Mouse (Mus musculus) adrenal gland, adult 18-20 months (tissue): ENCODE measurements around the gene Rbbp8nl. TPM values are rescaled to one million over a fixed set of nuclear protein-coding genes. Genes with fewer than 3 reads are reported as not detected.
A peak's percentile ranks its signal among the peaks of the same experiment; 100 is the strongest.
"Not testable (repeated sequence)": the region's sequence is repeated elsewhere in the genome, so short reads cannot be mapped to it uniquely, and the experiment has no call there.

Experiments
- DNase-seq, 2 experiments: peaks; one replicate each; pipeline ENCODE4 v3.0.0; 2021 to 2022; ENCODE audit warnings: low spot score in 2 of 2
- total RNA-seq, 2 experiments: library from RNA; stranded (reverse); gene quantifications; 1 replicate in 1 of 2; 2 replicates in 1 of 2; pipeline ENCODE4 v1.2.3; 2021

Gene Rbbp8nl
- total RNA-seq, 2 experiments from 2014 or later = not detected

DNA sequence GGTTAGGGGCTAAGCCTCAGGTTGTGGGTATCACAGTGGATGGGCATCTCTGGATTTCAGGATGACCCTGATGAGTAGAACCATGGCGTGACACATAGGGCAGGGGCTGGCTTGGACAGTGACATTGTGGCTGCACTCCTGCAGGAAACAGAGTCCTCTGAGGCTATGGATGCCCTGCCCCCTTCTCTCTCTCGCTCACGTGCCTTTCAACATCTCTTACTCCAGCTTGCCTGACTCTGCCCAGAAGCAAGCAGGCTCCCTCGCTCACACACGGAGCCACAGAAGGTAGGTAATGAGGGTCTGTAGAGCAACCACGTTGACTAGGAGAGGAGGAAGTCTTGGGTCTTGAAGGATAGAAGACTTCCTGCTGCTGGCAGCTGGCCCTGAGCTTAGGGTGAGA is 824 bp upstream of the Rbbp8nl start:
- DNase-seq = no peak

DNA sequence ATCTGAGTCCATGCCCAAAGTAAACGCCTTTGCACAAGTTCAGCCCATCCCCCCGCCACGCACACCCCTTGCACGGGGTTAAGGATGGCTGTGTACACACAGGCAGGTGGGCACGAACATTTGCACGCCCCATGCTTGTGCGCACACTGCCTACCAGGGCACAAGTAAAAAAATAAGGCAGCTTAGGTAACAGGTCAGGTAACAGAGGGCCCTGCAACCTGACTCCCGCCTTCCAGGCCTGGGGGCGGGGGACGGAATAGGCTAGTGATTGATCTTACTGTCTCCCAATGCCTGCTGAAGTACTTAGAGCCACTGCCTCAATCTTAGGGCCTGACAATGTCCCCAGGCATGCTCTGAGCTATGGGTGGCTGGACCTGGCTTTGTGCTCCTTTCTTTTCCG is 713 bp downstream of the Rbbp8nl start:
- no peak for DNase-seq

DNA sequence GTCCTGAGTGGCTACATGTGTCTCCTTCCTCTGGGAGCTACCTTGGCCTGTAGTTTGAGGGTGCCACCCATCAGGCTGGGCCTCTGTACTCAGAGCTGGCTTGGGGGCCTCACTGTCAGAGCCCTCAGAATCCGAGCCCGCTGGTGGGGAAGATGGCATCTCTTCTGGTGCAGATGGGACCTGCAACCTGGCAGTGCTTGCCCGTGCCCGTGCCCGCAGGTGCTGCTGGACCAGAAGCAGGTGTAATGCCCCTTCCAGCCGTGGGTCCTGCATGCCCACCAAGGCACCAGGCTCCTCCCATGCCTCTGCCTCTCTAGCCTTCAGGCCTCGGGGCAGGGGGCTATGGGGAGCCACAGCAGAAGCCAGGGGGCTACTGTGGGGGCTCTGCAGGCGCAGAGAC is 10.4 kb downstream of the Rbbp8nl start:
- no peak for DNase-seq

DNA sequence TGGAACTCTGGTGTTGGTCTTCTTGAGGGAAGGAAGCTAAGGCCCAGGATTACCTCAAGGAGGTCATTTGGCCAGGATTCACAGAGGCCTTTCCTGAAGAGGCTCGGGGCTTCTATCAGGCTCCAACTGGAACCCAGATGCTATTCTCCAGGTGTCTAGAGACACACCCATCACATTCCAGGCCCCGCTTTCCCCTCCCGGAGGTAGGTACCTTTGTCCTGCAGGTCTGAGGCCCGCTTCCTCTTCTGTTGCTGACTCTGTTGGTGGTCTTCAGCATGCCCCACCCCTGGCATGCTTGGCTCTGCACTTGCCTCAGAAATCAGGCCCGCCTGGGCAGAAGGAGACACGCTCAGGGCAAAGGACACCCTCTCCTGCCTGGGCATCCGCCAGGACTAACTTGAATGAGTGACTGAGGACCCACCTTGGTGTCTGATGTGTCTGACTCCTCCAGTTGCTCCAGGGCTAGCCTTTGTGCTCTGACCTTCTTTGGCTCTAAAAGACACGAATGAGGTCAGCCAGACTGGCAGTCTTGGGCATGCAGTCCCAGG is 11.8 kb downstream of the Rbbp8nl start:
- no peak for DNase-seq

DNA sequence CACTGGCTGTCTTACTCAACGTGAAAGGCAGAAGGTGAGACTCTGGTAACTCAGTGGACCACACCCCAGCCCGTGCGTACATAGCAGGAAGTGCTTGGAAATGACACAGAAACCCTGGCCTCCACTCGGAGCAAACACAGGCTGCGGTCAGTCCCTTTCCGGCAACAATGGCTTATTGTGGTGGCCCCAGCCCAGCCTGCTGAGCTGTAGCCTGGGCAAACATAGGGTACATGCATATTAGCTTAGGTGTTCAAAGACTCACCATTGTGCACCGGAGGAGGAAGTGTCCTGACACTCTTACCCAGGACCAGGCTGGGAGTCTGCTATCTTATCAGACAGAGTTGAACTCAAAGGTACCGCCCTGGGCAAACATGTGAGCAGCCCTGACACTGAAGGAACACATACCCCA is 12.8 kb downstream of the Rbbp8nl start:
- no peak for DNase-seq

DNA sequence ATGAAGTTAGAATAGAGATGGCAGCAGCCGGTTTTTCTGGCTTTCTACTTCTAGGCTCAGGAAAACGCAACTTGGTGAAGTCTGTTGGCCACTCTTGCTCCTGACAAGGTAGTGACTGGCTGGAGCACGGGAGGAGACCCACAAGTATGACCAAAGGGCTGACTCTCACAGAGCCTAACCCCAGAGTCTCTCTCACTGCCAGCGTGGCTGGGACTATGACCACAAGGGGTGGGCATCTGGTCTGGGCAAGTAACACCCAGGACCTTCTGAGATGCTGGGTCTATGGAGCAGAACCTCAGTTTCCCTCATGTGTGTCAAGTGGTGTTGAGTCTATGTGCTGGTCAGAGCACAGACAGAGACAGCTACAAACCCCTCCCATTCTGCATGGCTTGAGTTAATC is 13.3 kb downstream of the Rbbp8nl start:
- no peak for DNase-seq

DNA sequence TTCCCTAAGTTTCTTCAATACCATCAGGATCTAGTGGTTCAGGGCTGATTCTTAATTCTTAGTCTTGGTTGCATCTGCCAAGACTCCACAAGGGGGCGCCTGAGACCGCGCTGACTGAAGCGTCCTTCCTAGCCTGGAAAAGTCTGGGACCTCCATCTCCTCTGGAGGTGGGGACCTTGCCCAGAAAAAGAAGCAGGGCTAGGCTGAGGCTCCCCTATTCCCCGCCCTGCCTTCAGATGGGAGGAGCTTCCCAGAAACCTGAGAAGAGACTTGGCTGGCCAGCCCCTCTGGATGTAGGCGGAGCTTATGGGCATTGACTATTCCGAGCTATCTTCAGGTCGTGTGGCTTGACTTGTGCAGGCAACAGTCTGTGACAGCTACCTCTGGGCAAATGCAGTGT is 13.8 kb downstream of the Rbbp8nl start:
- DNase-seq = peak; percentile 77 to 79

DNA sequence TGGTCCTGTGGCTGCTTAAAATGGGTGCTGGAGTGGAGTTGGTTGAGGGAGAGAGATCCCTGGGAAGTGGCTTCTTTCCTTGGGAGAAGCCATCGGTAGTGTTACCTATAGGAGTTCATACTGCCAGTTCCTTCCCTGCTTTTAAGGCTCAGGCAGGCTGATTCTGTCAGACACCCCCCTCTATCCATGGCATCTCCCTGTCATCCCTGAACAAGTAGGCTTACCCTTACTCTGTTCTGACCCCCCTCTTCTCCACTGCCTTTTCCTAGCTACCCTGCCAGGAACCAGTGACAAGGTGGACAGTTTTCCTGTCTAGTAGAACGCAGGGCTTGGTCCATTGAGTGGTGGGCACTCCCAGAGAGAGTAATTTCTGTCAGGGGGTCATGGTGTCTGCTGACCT is 15.2 kb downstream of the Rbbp8nl start:
- no peak for DNase-seq

DNA sequence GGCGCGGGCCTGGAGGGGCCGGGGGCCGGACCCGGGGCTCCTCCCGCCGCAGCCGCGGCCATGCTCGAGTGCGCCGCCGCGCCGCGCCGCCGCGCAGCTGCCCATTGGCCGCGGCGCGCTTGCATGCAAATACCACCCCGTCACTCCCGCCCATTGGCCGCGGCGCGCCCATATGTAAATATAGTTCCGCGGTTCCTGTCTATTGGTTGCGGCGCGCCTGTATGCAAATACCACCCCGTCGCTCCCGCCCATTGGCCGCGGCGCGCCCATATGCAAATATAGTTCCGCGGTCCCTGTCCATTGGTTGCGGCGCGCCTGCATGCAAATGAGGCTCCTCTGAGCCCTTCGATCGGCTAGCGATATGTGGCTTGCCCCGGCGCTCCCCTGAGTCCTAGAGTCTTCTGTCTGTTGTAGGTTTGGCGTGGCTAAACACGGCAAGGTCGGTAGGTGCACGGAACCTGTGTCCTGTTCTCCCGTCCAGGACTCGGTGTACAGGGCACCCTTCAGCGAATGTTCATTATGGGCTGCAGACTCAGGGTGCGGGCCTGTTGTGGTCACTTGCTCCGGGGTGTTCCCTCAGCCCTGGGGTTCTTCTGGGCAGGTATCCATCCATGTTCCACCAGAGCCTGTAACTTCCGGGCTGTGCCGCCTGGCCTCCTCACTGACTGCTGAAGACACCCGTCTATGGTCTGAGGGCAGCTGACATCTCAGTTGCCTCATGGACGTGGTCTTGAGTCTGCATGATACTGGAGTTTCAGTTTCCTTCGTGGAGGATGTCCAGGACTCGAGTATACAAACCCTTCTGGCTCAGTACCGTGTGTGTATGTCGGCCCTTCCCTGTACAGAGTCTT is 16.1 kb downstream of the Rbbp8nl start, which contains the start of gene Cables2:
Cables2 (minus strand) TSS at position 103 of the 851 bp plus-strand sequence.
- peak; percentile 85 to 88 for DNase-seq

DNA sequence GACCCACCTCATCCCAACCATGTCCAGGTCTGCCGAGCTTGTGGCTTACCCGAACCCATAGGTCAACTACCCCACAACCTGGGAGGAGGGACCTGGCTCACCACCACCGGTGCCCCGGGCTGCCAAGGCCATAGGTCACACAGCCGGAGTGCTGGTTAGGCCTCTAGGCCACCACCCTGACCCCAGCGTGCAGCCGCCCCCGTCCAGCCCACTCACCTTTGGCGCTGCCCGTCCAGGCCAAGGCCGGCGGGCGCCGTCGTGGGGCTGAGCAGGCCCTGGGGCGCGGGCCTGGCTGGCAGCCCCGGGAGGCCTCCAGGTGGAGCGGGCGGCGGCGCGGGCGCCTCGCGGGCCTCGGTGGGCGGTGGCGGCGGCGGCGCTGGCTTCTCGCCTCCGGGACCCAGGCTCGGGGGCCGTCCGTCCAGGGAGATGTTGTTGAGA is 16.8 kb downstream of the Rbbp8nl start:
- no peak for DNase-seq

DNA sequence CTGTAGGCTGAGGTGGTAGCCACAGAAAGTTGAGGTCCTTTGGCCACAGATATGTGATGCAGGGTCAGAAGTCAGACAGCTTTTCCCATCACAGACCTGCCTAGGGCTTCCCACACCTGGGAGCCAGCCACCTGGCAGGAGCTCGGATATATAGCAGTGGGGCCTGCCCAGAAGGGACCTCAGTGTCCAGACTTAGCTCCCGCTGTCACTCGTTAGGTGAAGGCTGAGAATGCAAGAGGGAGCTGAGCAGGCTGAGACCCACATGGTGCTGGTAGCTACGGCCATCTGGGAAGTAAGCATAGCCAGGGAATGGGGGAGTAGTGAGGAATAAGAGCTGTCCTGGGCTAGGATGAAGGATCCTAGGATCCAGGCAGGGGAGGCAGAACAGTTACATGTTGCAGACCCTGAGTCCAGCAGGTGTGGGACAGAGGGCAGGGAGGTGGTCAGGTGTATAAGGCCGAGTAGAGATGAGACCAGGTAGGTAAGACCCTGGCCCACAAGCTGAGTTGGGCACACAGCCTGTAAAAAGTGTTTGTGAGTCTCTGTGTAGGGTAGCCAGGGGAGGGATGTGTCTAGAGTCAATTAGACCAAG is 17.8 kb downstream of the Rbbp8nl start:
- DNase-seq = no peak

DNA sequence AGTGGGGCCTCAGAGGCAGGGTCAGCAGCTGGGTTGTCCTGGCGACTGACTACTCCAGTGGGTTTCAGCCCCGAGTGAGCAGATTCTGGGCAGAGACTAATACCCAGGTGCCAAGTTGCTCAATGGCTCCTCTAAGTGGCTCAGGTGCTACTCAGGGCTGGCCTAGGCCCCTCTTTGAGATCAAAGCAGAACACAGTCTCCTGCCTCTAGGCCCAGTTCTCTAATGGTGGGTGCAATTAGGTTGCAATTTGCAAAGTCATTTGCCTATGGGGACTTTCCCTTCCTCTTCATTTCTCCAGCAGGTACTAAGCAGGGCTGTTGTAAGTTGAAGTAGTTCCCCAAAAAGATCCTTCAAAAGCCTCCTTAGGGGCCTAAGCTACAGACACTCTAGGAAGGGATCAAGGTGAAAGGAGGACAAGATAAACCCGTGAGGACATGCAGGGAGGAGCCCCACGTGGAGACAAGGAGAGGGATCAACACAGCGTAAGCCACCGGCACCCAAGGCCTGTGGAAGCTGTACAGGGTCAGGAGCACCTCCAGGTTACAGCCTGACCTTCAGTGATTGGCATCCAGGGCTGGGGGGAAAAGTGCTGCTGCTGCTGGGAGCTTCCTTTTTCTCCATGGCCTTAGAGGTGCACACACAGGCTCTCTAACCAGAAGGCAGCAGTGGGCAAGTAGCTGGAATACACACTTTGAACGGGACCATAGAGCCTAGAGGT is 19.0 kb downstream of the Rbbp8nl start:
- DNase-seq = no peak

DNA sequence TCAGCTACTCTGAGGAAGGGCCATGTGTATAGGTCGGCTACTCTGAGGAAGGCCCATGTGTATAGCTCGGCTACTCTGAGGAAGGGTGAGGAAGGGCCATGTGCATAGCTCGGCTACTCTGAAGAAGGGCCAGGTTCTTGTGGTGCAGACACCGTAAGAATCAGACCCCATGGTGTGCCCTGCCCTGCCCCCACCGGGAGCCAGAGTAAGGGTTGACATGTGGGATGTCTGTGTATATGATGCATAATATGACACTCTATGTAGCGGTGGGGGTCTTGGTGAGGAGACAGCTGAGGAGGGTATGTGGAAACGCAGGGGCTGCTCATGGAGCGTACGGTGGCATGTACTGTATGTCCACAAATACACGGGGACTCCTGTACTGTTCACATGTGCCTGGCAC is 20.4 kb downstream of the Rbbp8nl start:
- DNase-seq = no peak

DNA sequence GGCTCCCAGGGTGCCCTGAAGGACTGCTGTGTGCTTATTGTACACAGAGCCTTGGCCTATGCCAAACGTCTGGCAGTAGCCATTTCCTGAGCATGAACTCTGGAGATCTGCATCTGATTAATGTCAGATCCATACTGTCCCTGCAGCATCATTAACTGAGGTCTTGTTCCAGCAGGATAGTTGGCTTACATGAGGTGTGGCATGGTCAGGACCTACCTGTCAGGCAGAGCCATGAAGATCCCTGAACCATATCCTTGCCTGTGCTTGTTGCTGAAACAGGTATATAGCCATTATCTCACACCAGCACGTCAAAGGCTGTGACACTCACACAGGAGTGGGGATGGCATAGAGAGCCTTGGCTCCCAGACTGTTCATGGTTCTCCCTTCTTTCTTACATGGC is 21.7 kb downstream of the Rbbp8nl start:
- no peak for DNase-seq

DNA sequence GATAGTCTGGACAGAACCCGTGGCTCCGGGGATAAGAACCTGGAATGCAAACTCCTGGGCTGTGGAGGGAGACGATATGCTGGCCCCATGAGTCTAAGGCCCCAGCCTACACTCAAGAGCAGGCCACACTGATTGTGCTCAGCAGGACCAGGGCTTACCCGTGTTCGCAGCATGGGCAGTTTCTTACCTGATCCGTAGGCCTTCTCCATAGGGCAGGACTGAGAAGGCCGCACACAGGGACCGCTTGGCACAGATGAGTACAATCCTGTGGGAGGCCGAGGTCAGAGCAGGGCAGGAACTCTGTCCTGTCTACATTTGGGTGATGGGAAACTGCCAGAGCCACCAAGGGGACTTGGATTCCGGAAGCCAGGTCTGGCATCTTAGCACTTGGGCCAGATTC is 26.8 kb downstream of the Rbbp8nl start:
- no peak for DNase-seq

DNA sequence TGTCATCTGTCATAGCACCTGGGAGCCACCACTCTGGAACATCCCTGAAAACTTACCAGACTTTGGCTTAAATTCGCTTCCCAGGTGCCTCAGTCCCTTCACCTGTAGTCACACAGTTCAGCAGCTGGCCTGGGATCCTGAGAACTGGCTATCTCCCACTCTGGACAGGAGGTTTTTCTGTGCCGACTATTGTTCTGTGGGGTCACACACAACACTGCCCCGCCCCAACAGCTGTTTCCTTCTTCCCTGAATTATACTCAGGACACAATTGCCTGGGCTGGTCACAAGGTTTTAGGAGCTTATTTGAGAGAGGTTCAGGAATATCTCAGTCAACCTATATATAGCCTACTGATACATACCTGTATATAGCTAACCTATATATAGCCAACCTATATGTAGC is 27.2 kb downstream of the Rbbp8nl start:
- no peak for DNase-seq

DNA sequence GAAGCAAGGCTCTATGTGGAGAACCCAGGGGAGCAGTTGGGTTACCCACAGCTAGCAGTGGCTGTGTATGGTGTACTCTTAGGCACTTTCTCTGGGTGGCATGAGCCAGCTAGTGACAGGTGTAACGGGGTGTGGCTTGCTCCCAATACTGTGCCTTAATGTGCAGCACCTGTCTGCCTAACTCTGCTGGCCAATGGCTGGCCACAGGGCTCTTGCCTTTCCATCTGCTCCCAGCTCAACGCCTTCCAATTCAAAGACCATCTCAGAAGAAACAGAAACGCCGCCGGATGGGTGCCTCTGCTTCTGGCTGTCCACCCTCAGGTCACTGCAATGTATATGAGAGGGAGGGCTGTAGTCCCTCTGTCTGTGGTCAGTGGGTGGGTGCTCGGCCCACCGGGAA is 27.8 kb downstream of the Rbbp8nl start:
- no peak for DNase-seq

DNA sequence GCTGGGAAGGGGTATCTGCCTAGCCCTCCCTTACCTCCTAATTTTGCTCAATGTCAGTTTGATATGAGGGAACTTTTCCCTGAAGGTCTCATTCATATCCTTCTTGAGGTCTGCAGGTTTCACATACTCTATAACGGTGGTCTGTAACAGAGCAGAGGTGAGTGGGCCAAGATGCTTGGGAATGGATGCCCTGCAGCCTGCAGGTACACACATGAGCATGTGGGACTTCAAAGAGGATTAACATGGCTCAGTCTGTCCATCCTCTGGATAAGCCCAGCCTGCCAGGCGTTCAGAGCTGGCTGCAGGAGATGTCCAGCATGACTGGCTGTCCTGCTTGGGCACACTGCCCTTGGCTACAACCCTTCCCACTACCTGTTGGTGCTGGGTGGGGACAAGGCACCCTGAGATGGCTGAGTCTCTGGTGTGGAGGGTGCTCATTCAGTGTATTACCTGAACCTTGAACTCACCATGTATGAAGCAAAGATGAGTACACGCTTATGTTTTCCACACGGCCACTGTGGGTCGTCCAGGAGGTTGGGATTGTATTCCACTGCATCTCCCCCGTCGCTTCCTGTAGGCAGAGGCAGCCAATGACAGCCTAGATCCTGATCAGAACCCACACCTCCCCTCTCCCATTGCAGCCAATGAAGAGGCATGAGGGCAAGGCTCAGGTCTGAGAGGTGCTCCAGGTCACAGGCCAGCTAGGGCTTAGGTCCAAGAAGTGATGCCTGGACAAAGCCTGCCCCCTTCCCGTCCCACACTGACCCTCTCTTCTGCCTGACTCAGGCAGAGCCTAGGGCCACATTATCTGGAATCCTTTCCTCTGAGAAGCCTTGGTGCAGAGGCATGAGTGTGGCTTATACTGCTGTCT is 28.8 kb downstream of the Rbbp8nl start:
- no peak for DNase-seq

DNA sequence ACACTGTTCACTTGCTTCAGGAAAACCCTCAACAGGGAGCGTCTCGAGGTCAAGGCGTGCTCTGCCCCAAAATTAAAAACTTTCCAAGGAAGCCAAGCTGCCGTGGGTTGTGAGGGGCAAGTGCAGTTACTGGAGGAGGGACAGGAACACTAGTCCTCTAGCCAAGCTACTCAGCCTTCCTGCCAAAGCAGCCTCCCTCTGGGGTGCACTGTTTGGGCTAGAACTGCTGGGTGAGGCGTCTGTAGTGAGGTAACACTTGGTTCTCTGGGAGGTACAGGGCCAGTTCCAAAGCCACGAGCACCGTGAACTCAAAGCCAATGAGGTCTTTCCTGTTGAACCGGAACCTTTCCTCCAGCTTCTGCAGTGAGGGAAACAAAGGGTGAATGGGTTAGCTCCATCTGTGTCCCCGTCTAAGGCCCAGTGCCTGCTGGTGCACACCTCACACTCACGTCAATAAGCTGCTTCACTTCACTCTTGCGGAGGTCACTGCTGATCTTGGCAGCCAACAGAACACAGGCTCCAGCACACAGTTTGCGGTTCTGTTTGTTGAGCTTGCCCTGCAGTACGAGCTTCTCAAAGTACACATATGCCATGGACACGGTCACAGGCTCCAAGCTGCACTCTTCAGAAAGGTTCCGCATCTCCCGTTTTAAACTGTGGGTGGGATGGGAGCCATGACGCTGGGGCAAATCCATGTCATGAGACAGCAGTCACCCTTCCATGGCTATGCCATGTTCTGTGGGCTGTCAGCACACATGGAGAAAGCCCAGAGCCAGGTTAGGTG is 29.7 kb downstream of the Rbbp8nl start:
- not testable (repeated sequence) for DNase-seq

DNA sequence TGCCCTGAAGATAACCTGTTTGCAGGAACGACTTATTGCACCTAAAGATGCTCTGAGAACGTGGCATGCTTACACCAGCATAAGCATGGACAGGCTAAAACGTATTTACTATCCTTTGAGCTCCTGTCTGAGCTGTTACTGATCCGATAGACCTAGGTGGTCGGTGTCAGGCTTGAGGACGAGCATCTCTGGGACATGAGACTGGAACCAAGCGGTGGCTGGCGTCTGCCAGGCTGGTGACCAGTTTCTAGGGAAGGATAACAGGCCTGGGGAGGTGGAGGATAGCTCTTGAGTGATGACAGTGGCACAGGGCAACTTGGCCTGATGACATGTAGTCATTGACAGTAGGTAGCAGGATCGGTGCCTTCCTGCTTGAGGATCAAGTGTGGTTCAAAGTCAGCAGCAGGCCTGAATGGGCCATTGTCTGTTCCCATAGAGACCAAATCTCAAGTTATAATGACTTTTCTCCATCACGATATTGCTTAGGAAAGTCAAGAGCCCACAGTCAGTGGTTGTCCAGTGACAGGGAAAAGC is 30.7 kb downstream of the Rbbp8nl start:
- not testable (repeated sequence) for DNase-seq
